Comparison of ENCODE assay signal across 15 mouse cellular contexts in genomic region chr14:59931412-59932058, GRCm38 (mm10).
"Had no signal": no experiment of that assay in that cellular context is flagged by ENCODE, and none has a peak within 500 bp of the region (broad histone marks: within the 10 kb centered on the region; RNA-seq: fewer than 3 reads in every experiment).

No protein-coding gene starts in this region.

- H3K4me3 ChIP-seq: layer of hippocampus, adult 2 months; liver, embryonic 13.5 days; midbrain, embryonic 12.5 days; midbrain, embryonic 15.5 days had no signal

- ATAC-seq: intestine, postnatal 0 days; midbrain, embryonic 15.5 days had no signal

- H3K4me2 ChIP-seq: liver, embryonic 13.5 days; midbrain, embryonic 12.5 days; midbrain, embryonic 15.5 days had no signal

- H3K36me3 ChIP-seq: liver, embryonic 13.5 days; midbrain, embryonic 12.5 days; midbrain, embryonic 15.5 days had no signal

- H3K9me3 ChIP-seq: liver, embryonic 13.5 days; midbrain, embryonic 12.5 days; midbrain, embryonic 15.5 days had no signal

- DNase-seq: kidney, adult 2 months; kidney, postnatal 25 days; layer of hippocampus, adult 9-11 months; liver, embryonic 13.5 days; lung, adult 2 months; lung, postnatal 14 days; retina, postnatal 1 day; thymus, adult 18-20 months; thymus, postnatal 36 days had no signal

- H3K9ac ChIP-seq: liver, embryonic 13.5 days; midbrain, embryonic 12.5 days; midbrain, embryonic 15.5 days had no signal

- H3K27me3 ChIP-seq: liver, embryonic 13.5 days; midbrain, embryonic 12.5 days; midbrain, embryonic 15.5 days had no signal

- H3K27ac ChIP-seq: kidney, postnatal 0 days; layer of hippocampus, adult 2 months; liver, embryonic 13.5 days; macrophage; midbrain, embryonic 12.5 days; midbrain, embryonic 15.5 days had no signal

- H3K4me1 ChIP-seq: liver, embryonic 13.5 days; midbrain, embryonic 15.5 days had no signal
